Mouse (Mus musculus): ENCODE measurements around the gene Prdm10. TPM values are rescaled to one million over a fixed set of nuclear protein-coding genes. Genes with fewer than 3 reads are reported as not detected.

Prdm10 gene
- polyA plus RNA-seq, 1 experiment, result 30.2 TPM

DNA sequence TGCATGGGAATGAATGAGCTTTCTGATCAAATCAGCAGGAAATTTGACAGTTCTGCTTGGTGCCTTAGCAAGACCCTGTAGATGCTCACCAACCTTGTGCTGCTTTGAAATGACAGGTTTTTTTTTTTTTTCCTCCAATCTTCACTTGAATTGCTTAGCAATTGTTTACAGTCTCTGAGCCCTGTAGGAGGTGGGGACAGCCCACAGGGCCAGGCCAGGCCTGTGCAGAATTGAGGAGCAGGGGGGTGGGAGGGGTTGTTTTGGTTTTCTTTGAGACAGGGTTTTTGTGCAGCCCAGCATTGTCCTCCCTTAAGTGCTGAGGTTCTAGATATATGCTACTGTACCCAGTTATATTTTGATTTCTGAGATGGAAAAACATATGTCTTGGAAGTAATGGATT, 52.5 kb downstream of the Prdm10 start:
- DNase-seq (ENCODE audit: low read depth), result no peak
- TF ChIP-seq POLR2A (IDR thresholded peaks at IDR 0.05; ENCODE audit: borderline replicate concordance, extremely low read depth, insufficient read depth, insufficient read length, poor library complexity, severe bottlenecking) (no peak), CTCF (IDR thresholded peaks at IDR 0.05; ENCODE audit: borderline replicate concordance, extremely low read depth, insufficient read depth, insufficient read length) (no peak)

GRCm38 (mm10) chr9:31334991-31335390, 54.7 kb downstream of the Prdm10 start:
- DNase-seq (ENCODE audit: low read depth), result peak; percentile 37
- TF ChIP-seq CTCF (IDR thresholded peaks at IDR 0.05; ENCODE audit: borderline replicate concordance, extremely low read depth, insufficient read depth, insufficient read length) (no peak), POLR2A (IDR thresholded peaks at IDR 0.05; ENCODE audit: borderline replicate concordance, extremely low read depth, insufficient read depth, insufficient read length, poor library complexity, severe bottlenecking) (no peak)

- TF ChIP-seq CTCF (IDR thresholded peaks at IDR 0.05; ENCODE audit: borderline replicate concordance, extremely low read depth, insufficient read depth, insufficient read length), result no peak
- DNase-seq (ENCODE audit: low read depth), result peak; percentile 70
Observed at GRCm38 (mm10) chr9:31344289-31344831, 64.0 kb downstream of the Prdm10 start.

GRCm38 (mm10) chr9:31346575-31347080, 66.3 kb downstream of the Prdm10 start:
- no peak for DNase-seq (ENCODE audit: low read depth)
- TF ChIP-seq CTCF (IDR thresholded peaks at IDR 0.05; ENCODE audit: borderline replicate concordance, extremely low read depth, insufficient read depth, insufficient read length) (no peak), POLR2A (IDR thresholded peaks at IDR 0.05; ENCODE audit: borderline replicate concordance, extremely low read depth, insufficient read depth, insufficient read length, poor library complexity, severe bottlenecking) (no peak)

DNA sequence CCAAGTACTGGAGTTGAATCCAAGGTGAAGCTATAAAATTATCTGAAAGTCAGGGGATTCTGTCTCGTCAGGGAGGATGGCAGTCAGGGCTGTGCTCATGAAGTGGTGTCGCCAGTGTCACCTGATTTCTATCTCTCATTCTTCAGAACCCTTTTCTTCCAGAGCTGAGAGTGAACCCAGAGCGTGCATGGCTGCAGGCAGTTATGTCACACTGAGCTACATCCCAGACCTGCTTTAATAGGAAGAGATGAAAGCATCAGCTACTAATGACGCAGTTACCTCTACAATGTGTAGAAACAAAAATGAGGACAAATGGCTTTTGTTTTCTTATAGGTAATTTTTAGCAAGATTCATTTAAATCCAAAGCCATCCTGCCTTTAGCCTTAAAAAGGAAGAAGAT, 68.1 kb downstream of the Prdm10 start:
- TF ChIP-seq POLR2A (IDR thresholded peaks at IDR 0.05; ENCODE audit: borderline replicate concordance, extremely low read depth, insufficient read depth, insufficient read length, poor library complexity, severe bottlenecking), result no peak
- no peak for TF ChIP-seq CTCF (IDR thresholded peaks at IDR 0.05; ENCODE audit: borderline replicate concordance, extremely low read depth, insufficient read depth, insufficient read length)
- DNase-seq (ENCODE audit: low read depth), result peak; percentile 7

DNA sequence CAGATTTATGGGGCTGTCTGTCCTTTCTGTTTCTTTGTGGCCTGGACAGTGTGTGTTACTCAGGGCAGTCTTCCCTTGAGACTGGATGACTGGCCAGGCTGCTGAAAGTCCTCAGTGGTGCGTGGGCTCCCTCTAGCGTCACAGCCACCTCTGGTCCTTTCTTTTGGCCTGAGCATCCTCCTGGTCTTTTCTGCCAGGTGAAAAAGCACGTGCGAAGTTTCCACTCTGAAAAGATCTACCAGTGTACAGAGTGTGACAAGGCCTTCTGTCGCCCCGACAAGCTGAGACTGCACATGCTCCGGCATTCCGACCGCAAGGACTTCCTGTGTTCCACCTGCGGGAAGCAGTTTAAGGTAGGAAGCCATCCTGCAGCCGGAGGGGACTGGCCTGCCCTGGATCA, 68.6 kb downstream of the Prdm10 start:
- TF ChIP-seq POLR2A (IDR thresholded peaks at IDR 0.05; ENCODE audit: borderline replicate concordance, extremely low read depth, insufficient read depth, insufficient read length, poor library complexity, severe bottlenecking) (no peak), CTCF (IDR thresholded peaks at IDR 0.05; ENCODE audit: borderline replicate concordance, extremely low read depth, insufficient read depth, insufficient read length) (peak; percentile 96)
- peak; percentile 80 for DNase-seq (ENCODE audit: low read depth)

DNA sequence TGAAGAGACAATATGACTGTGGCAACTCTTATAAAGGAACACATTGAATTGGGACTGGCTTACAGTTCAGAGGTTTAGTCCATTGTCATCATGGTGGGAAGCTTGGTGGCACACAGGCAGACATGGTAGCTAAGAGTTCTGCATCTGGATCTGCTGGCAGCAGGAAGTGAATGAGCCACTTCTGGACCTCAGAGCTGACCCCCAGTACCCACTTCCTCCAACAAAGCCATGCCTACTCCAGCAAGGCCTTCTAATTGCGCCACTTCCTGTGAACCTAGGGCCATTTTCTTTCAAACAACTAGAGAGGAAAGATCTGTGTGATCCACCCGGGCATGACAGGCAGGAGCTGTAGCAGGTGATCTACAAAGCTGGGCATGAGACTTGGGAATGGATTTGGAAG, 72.4 kb downstream of the Prdm10 start:
- DNase-seq (ENCODE audit: low read depth), result no peak
- TF ChIP-seq CTCF (IDR thresholded peaks at IDR 0.05; ENCODE audit: borderline replicate concordance, extremely low read depth, insufficient read depth, insufficient read length), result no peak
- TF ChIP-seq POLR2A (IDR thresholded peaks at IDR 0.05; ENCODE audit: borderline replicate concordance, extremely low read depth, insufficient read depth, insufficient read length, poor library complexity, severe bottlenecking), result no peak

DNA sequence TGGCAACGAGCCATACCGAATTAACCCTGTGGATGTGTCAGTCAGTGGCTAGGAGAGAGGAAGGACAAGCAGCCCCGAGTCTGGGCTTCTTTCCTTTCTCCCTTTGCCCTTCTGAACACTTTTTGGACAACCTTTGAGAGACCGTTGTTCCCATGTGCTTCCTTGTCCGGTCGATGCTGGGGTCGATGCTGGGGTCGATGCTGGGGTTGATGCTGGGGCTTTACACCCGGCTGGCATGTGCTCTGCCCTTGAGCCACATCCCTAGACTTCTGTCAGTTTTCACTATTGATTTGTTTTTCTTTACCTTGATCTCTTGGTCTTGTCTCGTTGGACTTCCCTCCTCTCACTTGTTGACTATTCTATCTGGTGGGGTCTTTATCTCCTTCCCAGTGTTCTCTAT, 73.2 kb downstream of the Prdm10 start:
- DNase-seq (ENCODE audit: low read depth), result no peak
- TF ChIP-seq CTCF (IDR thresholded peaks at IDR 0.05; ENCODE audit: borderline replicate concordance, extremely low read depth, insufficient read depth, insufficient read length), result no peak
- no peak for TF ChIP-seq POLR2A (IDR thresholded peaks at IDR 0.05; ENCODE audit: borderline replicate concordance, extremely low read depth, insufficient read depth, insufficient read length, poor library complexity, severe bottlenecking)

- TF ChIP-seq CTCF (IDR thresholded peaks at IDR 0.05; ENCODE audit: borderline replicate concordance, extremely low read depth, insufficient read depth, insufficient read length) (no peak), POLR2A (IDR thresholded peaks at IDR 0.05; ENCODE audit: borderline replicate concordance, extremely low read depth, insufficient read depth, insufficient read length, poor library complexity, severe bottlenecking) (no peak)
- DNase-seq (ENCODE audit: low read depth), result no peak
Observed at GRCm38 (mm10) chr9:31354051-31354450, 73.7 kb downstream of the Prdm10 start.

DNA sequence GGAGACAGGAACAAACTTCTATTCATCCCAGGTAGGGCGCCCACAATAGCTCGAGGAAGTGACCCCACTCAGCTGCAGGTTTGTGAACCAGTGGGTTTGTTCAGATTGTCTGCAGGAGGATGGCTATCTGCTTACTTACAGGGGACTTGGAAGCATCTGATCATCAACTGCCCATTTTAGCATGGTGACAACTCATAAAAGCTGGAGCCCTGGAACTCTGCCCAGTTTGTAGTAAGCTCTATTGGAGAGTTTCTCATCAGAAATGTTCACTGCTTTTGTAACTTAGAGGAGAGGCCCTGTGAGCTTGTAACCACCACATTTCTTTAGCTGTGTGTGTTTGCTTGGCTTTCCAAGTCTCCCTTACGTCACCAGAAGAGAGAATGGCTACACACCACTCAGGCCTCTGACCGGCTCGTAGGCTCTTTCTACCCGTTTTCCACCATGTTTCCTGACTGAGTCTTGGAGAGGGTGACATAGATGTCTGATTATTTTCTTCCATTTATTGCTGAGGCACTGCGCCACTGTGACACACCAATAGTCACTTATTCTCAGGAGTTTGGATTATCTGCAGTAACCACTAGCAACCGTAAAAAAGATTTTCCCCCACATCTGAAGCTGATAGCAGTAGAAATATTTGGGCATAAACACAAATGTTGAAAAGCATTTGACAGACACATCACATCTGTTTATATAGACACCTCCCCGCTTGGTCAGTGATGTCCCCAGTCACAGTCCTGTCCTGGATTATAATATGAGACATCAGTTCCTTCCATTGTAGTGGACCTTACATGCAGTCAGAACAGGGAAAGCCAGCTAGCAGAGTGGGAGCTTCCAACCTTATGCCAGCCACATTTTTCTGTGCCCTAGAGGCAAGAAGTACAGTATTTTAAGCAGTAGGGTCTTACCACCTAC, 83.6 kb downstream of the Prdm10 start:
- DNase-seq (ENCODE audit: low read depth), result peak; percentile 39
- TF ChIP-seq CTCF (IDR thresholded peaks at IDR 0.05; ENCODE audit: borderline replicate concordance, extremely low read depth, insufficient read depth, insufficient read length) (no peak), POLR2A (IDR thresholded peaks at IDR 0.05; ENCODE audit: borderline replicate concordance, extremely low read depth, insufficient read depth, insufficient read length, poor library complexity, severe bottlenecking) (no peak)

- TF ChIP-seq POLR2A (IDR thresholded peaks at IDR 0.05; ENCODE audit: borderline replicate concordance, extremely low read depth, insufficient read depth, insufficient read length, poor library complexity, severe bottlenecking) (no peak), CTCF (IDR thresholded peaks at IDR 0.05; ENCODE audit: borderline replicate concordance, extremely low read depth, insufficient read depth, insufficient read length) (no peak)
- no peak for DNase-seq (ENCODE audit: low read depth)
Observed at GRCm38 (mm10) chr9:31365086-31365485, 84.7 kb downstream of the Prdm10 start.

DNA sequence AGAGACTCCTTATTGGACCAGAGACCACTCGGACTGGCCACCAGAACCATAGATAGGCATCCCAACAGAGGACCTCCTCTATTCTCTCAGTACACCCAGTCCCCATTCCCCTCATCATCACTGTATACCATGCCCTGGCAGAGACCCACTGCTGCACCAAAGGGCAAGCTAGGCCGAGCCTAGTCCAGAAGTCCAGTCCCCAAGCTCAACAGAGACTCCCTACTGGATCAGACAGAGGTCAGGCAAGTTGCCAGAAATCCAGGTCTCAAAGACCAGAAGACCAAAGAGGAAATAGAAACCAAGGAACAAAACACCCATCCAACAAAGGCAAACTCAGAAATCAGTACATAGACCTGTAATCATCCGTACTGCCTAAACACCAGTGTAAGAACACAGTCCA, 91.4 kb downstream of the Prdm10 start:
- no peak for DNase-seq (ENCODE audit: low read depth)
- TF ChIP-seq CTCF (IDR thresholded peaks at IDR 0.05; ENCODE audit: borderline replicate concordance, extremely low read depth, insufficient read depth, insufficient read length) (no peak), POLR2A (IDR thresholded peaks at IDR 0.05; ENCODE audit: borderline replicate concordance, extremely low read depth, insufficient read depth, insufficient read length, poor library complexity, severe bottlenecking) (no peak)

Measured in brain, embryonic 14.5 days (tissue).